Mouse (Mus musculus): ENCODE results near the gene Depdc7.

DNA sequence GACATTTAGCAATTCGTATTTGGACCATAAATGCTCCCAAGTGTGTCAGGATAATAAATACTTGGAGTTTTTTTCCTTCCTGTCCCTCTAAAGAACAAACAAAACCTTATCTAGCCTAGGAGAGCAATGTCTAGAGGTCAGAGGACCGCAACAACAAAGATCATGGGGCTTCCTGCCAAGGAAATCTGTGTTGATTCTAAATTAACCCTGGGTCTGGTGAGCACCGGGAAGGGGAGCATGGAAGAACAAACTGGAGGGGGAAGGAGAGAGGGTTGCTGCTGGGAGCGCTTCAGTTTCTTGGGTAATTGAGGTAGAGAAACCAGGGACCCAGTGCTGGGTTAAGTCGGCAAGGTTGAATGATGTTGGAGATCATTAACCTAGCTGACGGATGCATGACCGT, 482 bp upstream of the Depdc7 start:
- TF ChIP-seq CTCF (IDR thresholded peaks at IDR 0.05; ENCODE audit: low read depth): no peak
- no peak for TF ChIP-seq EP300 (IDR thresholded peaks at IDR 0.05; ENCODE audit: low read depth)
